Mouse (Mus musculus): ENCODE results near the gene Adm2. TPM values are rescaled to one million over a fixed set of nuclear protein-coding genes. Genes with fewer than 3 reads are reported as not detected.

Gene Adm2
- total and polyA plus RNA-seq, 3 experiments, result 0.12 TPM; not detected in 2

GRCm38 (mm10) chr15:89314107-89314506, 8.4 kb upstream of the Adm2 start:
- Histone ChIP-seq H3K4me1 (ENCODE audit: insufficient read depth, low read depth, low read length) (peaks cover 59% of the 10 kb centered on the region), H3K27me3 (ENCODE audit: insufficient read depth, low read length) (no peaks in the 10 kb centered on the region; the same call in 1 of the 2 replicates), H3K4me3 (ENCODE audit: low read depth, low read length) (peak overlapping the region; percentile 96), H3K36me3 (replicated peaks) (peaks cover 40% of the 10 kb centered on the region), H3K9me3 (replicated peaks) (no peaks in the 10 kb centered on the region)
- ATAC-seq (ENCODE audit: extremely low read depth, insufficient number of reproducible peaks, low FRiP score, poor library complexity, severe bottlenecking), result no peak
- no peak for DNase-seq (ENCODE audit: low spot score)
- TF ChIP-seq TAL1 (conservative IDR thresholded peaks at IDR 0.05; ENCODE audit: low read depth, low read length), result no peak
- no peak for TF ChIP-seq POLR2AphosphoS5 (IDR thresholded peaks at IDR 0.05; ENCODE audit: insufficient replicate concordance, low read depth, low read length)
- no peak for TF ChIP-seq GATA1 (IDR thresholded peaks at IDR 0.05; ENCODE audit: borderline replicate concordance, low read length)
- no peak for TF ChIP-seq GATA2 (IDR thresholded peaks at IDR 0.05; ENCODE audit: borderline replicate concordance, low read depth, low read length)
- TF ChIP-seq CTCF (IDR thresholded peaks at IDR 0.05; ENCODE audit: low read depth, low read length), result no peak

DNA sequence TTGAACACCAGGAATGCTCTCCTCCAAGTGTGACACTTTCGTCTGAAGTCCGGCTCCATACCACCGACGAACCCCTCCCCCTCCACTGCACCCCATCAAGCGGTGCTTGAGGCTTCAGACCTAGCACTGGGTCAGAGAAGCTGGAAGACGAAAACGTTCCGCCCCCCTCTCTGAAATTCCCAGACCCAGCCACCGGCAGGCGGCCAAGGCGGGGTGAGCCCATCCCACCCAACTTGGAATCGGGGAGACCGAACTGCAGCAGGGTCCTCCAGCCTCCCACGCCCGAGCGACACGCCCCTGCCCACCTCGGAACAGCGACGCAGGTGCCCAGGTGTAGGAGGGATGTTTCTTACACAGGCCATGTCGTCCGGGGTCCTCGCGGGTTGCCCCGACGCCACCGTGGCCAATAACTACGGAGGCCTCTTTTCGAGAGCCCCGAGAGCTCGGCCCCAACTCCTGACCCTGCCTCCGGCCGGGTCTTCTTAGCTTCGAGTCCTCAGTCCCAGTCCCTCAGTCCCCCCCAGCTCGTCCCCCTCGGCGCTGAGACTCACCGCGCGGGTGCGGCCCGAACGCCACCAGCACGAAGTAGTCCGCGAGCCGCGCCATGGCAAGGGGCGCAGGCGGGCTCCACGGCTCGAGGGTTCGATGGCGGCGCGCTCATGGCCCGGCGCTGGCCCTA, 7.9 kb upstream of the Adm2 start:
- DNase-seq (ENCODE audit: low spot score) (peak; percentile 31), ATAC-seq (ENCODE audit: extremely low read depth, insufficient number of reproducible peaks, low FRiP score, poor library complexity, severe bottlenecking) (no peak)
- H3K9me3 ChIP-seq (replicated peaks), result no peaks in the 10 kb centered on the region
- no peaks in the 10 kb centered on the region; the same call in none of the 2 replicates for H3K27me3 ChIP-seq (ENCODE audit: insufficient read depth, low read length)
- peak overlapping the region; percentile 96 for H3K4me3 ChIP-seq (ENCODE audit: low read depth, low read length)
- TF ChIP-seq TAL1 (conservative IDR thresholded peaks at IDR 0.05; ENCODE audit: low read depth, low read length) (no peak), GATA1 (IDR thresholded peaks at IDR 0.05; ENCODE audit: borderline replicate concordance, low read length) (no peak), POLR2AphosphoS5 (IDR thresholded peaks at IDR 0.05; ENCODE audit: insufficient replicate concordance, low read depth, low read length) (no peak), CTCF (IDR thresholded peaks at IDR 0.05; ENCODE audit: low read depth, low read length) (no peak), GATA2 (IDR thresholded peaks at IDR 0.05; ENCODE audit: borderline replicate concordance, low read depth, low read length) (no peak)
- H3K36me3 ChIP-seq (replicated peaks), result peaks cover 36% of the 10 kb centered on the region
- peaks cover 54% of the 10 kb centered on the region for H3K4me1 ChIP-seq (ENCODE audit: insufficient read depth, low read depth, low read length)

- ATAC-seq (ENCODE audit: extremely low read depth, insufficient number of reproducible peaks, low FRiP score, poor library complexity, severe bottlenecking), result peak; percentile 99
- Histone ChIP-seq H3K4me1 (ENCODE audit: insufficient read depth, low read depth, low read length) (peaks cover 48% of the 10 kb centered on the region), H3K36me3 (replicated peaks) (peaks cover 32% of the 10 kb centered on the region), H3K9me3 (replicated peaks) (no peaks in the 10 kb centered on the region), H3K27me3 (ENCODE audit: insufficient read depth, low read length) (no peaks in the 10 kb centered on the region; the same call in none of the 2 replicates), H3K4me3 (ENCODE audit: low read depth, low read length) (peak within 1 kb of the TSS; percentile 96)
- peak; percentile 96 for DNase-seq (ENCODE audit: low spot score)
- no peak for TF ChIP-seq CTCF (IDR thresholded peaks at IDR 0.05; ENCODE audit: low read depth, low read length)
These were observed 7.3 kb upstream of the Adm2 start, which contains the start of gene Sbf1 for GRCm38 (mm10) chr15:89315190-89315731. Gene Sbf1, minus strand, starts transcription at chr15:89315311.

GRCm38 (mm10) chr15:89316146-89316545, 6.4 kb upstream of the Adm2 start:
- TF ChIP-seq GATA2 (IDR thresholded peaks at IDR 0.05; ENCODE audit: borderline replicate concordance, low read depth, low read length), result no peak
- peak; percentile 38 for TF ChIP-seq CTCF (IDR thresholded peaks at IDR 0.05; ENCODE audit: low read depth, low read length)
- no peak for TF ChIP-seq TAL1 (conservative IDR thresholded peaks at IDR 0.05; ENCODE audit: low read depth, low read length)
- TF ChIP-seq GATA1 (IDR thresholded peaks at IDR 0.05; ENCODE audit: borderline replicate concordance, low read length), result no peak
- Histone ChIP-seq H3K4me3 (ENCODE audit: low read depth, low read length) (no peak overlapping the region; the same call in 1 of the 2 replicates), H3K4me1 (ENCODE audit: insufficient read depth, low read depth, low read length) (peaks cover 45% of the 10 kb centered on the region), H3K36me3 (replicated peaks) (peaks cover 25% of the 10 kb centered on the region), H3K27me3 (ENCODE audit: insufficient read depth, low read length) (peaks cover 7% of the 10 kb centered on the region), H3K9me3 (replicated peaks) (no peaks in the 10 kb centered on the region)
- ATAC-seq (ENCODE audit: extremely low read depth, insufficient number of reproducible peaks, low FRiP score, poor library complexity, severe bottlenecking) (no peak), DNase-seq (ENCODE audit: low spot score) (peak; percentile 24)

DNA sequence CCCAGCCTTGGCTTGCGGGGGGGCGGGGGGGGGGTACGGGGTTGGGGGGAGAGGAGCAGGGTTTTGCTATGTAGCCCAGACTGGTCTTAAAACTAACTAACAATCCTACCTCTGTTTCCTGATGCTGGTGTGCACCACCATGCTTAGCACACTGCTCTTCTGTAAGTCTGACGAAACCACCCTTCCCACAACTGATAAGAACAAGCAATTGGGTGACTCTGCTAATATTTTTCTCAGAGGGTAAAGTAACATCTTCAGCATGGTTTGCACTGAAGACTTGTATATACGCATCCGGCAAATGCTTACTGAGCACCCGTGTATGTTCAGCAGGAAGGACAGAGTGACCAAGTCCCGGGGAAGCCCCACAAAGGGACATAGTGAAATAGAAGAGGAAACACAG, 1.3 kb upstream of the Adm2 start:
- Histone ChIP-seq H3K27me3 (ENCODE audit: insufficient read depth, low read length) (peaks cover 32% of the 10 kb centered on the region), H3K9me3 (replicated peaks) (no peaks in the 10 kb centered on the region), H3K36me3 (replicated peaks) (no peaks in the 10 kb centered on the region), H3K4me1 (ENCODE audit: insufficient read depth, low read depth, low read length) (peaks cover 7% of the 10 kb centered on the region; the same call in 1 of the 2 replicates), H3K4me3 (ENCODE audit: low read depth, low read length) (no peak overlapping the region)
- TF ChIP-seq TAL1 (conservative IDR thresholded peaks at IDR 0.05; ENCODE audit: low read depth, low read length) (no peak), GATA2 (IDR thresholded peaks at IDR 0.05; ENCODE audit: borderline replicate concordance, low read depth, low read length) (no peak), POLR2AphosphoS5 (IDR thresholded peaks at IDR 0.05; ENCODE audit: insufficient replicate concordance, low read depth, low read length) (no peak), GATA1 (IDR thresholded peaks at IDR 0.05; ENCODE audit: borderline replicate concordance, low read length) (no peak), CTCF (IDR thresholded peaks at IDR 0.05; ENCODE audit: low read depth, low read length) (no peak)
- ATAC-seq (ENCODE audit: extremely low read depth, insufficient number of reproducible peaks, low FRiP score, poor library complexity, severe bottlenecking), result no peak
- DNase-seq (ENCODE audit: low spot score), result no peak

DNA sequence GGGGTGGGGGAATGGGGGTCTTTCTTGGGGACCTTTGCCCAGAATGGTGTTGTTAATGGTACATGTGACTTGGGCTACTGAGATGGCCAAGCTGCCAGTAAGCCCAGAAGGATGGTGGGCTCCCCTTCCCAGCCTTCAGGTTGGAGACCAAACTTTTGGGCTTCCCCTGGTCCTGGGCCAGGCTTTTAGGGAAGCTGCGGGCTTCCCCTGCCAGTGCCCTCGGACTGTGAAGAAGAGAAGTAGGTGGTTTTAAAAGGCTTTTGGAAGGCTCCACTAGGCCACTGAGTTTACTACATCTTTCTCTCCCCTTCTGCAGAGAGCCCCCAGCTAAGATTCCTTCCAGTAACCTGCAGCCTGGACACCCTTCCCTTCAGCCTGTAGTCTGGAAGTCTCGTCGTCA, 1.1 kb downstream of the Adm2 start:
- TF ChIP-seq GATA1 (IDR thresholded peaks at IDR 0.05; ENCODE audit: borderline replicate concordance, low read length) (no peak), TAL1 (conservative IDR thresholded peaks at IDR 0.05; ENCODE audit: low read depth, low read length) (no peak), CTCF (IDR thresholded peaks at IDR 0.05; ENCODE audit: low read depth, low read length) (no peak), GATA2 (IDR thresholded peaks at IDR 0.05; ENCODE audit: borderline replicate concordance, low read depth, low read length) (no peak)
- peaks cover 6% of the 10 kb centered on the region; the same call in 1 of the 2 replicates for H3K4me1 ChIP-seq (ENCODE audit: insufficient read depth, low read depth, low read length)
- H3K27me3 ChIP-seq (ENCODE audit: insufficient read depth, low read length), result peaks cover 48% of the 10 kb centered on the region
- no peaks in the 10 kb centered on the region for H3K36me3 ChIP-seq (replicated peaks)
- no peak for ATAC-seq (ENCODE audit: extremely low read depth, insufficient number of reproducible peaks, low FRiP score, poor library complexity, severe bottlenecking)
- H3K4me3 ChIP-seq (ENCODE audit: low read depth, low read length), result no peak overlapping the region
- H3K9me3 ChIP-seq (replicated peaks), result no peaks in the 10 kb centered on the region
- DNase-seq (ENCODE audit: low spot score), result no peak
